Mouse (Mus musculus) retina, embryonic 14.5 days (tissue): ENCODE measurements at regions not wholly inside any gene's neighbourhood (a gene's known extent, or its start where the extent isn't known, plus 50 kb on each side); places are given as distances from the start of the nearest gene placed in this dataset.

Experiments
- DNase-seq: peaks from one replicate; pipeline ENCODE4 v3.0.0-alpha.2; 2015; ENCODE audit warnings: low spot score

- DNase-seq = no peak
Observed at GRCm38 (mm10) chr8:44656031-44656430, 279.2 kb upstream of the Fat1 start.

GRCm38 (mm10) chr8:44656470-44656869, 278.8 kb upstream of the Fat1 start:
- no peak for DNase-seq

- no peak for DNase-seq
Observed at GRCm38 (mm10) chr8:44661696-44662095, 273.6 kb upstream of the Fat1 start.

DNA sequence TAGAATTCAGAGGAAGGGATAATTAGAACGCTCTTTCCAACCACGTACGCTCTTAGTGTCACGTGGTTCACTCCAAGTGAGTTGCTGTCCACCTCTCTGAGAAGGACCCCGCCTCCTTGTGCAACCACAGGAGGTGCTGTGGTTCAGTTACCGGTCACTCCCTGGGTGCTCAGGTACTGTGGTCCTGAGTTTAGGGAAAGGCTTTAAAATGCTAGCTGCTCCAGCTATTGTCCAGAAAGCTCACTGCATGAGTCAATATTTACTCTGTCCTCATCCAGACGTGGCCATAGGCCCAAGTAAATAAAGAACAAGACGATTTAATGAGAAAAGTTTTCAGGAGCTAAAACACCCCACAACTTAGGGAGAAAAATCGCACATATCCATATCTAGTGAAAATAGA, 248.1 kb upstream of the Fat1 start:
- DNase-seq = no peak

- DNase-seq = no peak
Observed at GRCm38 (mm10) chr8:44689837-44690592, 245.2 kb upstream of the Fat1 start.

DNA sequence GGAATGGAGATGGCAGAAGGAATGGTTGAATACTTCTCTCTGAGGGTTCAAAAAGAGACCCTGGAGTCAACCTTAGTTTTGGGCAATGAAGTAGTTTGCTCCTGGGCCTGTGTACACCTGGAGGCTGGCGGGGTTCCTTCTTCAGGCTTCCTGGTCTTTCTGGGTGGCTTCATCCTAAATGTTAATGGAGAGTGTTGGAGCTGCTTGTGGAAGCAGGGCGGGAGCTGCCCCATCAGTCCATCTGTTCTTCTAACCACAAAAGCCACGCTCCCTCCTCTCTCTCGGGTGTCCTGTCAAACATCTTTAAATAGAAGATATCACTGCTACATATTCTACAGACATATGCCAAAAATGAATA, 244.7 kb upstream of the Fat1 start:
- no peak for DNase-seq

- DNase-seq = no peak
Observed at GRCm38 (mm10) chr8:44691140-44691539, 244.1 kb upstream of the Fat1 start.

DNA sequence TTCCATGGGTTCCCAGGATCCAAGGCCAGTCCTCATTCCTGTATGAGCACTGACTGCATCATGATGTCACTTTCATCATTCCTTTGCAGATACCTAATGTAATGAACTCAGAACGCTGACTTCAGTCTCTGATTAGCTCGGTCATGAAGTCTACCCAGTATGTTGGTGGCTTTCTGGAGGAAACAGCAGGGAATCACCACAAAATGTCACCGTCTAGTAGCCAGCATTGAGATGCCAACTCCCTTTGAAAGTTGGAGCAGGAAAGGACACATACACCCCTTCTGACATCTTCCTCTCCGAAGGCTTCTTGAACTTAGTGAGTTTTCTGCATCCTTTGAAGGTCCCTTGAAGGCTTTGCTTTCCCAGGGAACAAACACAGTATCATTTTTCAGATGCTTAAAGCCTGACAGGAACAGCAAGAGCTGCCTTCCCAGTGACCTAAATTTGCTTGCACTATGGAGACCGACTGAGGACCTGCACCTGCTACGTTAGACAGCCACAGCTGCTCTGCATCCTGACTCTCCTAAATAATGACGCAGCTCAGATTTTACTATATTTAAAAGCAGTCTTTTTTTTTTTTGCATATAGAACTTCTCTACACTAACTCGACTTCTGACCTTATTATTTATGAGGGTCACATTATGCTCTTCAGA, 243.1 kb upstream of the Fat1 start:
- DNase-seq = no peak

DNA sequence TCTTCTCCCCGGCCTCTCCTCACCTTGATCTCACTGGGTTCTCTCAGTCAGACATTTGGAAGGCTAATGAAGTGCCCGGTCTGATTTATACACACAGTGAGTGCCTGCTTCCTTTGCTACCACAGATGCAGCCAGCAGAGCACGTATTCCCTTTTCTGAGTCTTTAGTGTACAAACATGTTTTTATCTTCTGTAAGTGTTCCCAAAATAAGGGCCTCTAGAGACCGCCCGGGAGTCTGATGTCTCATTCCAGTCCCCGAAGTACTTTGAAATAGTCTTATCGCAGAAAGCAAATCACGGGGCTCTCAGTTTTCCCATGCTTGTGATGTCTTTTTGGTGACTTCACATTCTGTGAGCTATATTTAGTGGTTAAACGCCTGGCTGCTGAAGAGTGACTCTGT, 240.4 kb upstream of the Fat1 start:
- no peak for DNase-seq

DNA sequence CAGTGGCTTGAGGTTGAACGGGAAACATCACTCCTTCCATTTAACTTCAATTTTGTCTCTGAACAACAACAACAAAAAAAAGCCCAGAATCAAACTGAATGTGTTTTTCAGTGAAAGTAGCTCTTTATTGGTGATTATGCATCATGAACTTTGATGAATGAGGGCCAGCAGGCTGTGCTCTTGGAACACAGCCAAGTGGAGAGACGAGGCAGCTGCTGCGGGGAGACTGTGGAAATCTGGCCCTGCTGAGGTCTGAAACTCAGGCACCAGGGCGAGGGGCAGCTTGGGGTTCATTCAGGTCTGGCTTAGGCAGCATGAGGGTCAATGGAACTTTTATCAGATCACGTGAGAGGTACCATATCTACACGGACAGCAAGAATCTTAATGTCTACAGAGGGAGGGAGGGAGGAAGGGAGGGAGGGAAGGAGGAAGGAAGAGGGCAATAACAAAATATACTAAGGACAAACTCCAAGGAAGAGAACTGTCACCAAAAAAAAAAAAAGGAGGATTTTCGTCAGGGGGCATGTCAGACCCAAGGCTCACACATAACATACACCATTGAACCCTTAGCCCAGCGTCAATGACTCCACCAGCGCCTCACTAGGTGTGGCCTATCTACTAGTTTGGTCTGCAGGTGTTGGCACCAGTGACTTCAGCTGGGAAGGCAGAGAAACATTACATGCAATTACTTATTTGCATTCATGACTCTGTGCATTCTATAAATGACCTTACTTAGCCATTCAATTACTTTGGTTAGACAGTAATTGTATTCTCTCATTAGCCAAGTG, 239.0 kb upstream of the Fat1 start:
- DNase-seq = peak; percentile 59

DNA sequence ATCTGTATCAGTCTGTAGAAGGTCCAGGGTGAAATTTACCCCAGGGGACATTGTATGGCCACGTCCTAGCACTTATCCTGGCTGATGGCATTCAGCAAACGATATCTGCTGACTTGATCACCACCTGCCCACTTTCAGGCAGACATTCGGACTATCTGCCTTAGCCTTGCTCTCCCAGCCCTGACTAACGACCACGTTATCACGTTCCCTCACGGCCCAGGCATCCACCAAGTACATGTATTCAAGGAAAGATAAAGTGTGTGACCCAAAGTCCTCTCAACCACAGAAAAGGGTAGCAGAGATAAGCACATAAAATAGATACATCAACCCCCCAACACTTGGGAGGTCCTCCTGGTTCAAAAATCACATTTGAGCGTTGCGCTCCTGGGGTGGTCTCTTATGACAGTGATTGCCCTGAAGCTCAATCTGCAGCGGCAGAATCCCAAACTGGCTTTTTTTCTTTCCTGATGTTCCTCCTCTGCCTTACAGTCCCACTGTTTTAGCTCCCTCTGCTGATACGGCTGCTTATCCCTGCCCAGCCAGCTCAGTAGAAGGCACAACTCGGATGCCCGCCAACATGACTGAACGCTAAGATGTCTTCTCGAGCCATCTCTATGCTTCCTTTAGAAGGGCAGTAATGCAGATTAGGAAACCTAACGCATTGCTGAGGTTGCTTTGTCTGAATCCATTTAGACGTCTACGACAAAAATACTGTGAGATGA, 235.7 kb upstream of the Fat1 start:
- no peak for DNase-seq

DNA sequence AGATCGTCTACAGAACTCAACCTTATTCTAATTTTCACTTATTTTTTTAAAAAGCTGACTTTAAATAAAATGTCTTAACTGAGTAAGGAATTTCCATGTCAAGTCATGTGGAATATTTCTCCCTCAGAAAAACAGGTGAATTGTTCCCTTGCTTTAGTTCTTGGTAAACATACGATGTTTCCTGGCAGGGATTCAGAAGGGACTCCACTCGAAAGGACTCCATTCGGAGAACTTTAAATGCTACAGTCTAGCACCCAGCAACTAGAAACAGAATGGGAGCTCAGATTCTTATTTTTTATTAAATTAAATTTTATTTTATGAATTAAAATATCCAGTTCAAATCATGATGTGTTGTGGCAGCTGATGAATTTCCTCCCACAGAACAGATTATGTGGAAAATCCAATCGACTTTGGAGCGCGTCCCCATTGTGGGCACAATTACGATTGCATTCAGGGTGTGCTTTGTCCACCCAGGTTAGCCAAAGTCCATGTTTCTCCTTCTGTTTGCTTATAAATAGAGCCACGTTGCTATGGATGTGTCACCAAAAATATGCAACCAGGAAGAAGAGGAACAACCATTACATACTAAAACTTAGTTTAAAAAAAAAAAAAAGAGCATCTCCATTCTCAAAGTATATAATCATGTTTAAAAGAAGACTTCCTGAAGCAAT, 230.5 kb upstream of the Fat1 start:
- DNase-seq = no peak

- DNase-seq = no peak
Observed at GRCm38 (mm10) chr8:44708659-44709170, 226.5 kb upstream of the Fat1 start.

- no peak for DNase-seq
Observed at GRCm38 (mm10) chr8:44709171-44709940, 225.9 kb upstream of the Fat1 start.

DNA sequence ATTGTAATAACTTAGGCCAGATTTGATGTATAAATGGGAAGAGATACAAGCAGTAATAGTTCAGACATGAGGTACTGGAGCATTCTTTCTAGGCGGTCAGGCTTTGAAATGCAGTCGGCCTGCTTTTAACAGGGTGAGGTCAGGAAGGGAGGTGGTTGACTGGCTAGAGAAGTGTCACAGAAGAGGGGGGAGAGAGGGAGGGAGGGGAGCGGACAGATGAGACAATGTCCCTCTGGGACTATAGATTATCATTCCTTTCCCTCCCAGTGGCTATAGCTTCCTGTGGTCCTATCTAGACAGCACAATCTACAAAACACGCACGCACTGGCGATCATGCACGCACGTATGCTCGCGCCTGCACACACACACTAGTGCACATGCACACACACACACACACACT, 200.7 kb upstream of the Fat1 start:
- DNase-seq = no peak

GRCm38 (mm10) chr8:44735801-44736200, 199.4 kb upstream of the Fat1 start:
- no peak for DNase-seq

GRCm38 (mm10) chr8:44743353-44743752, 191.9 kb upstream of the Fat1 start:
- DNase-seq = no peak

GRCm38 (mm10) chr8:44744991-44745658, 190.1 kb upstream of the Fat1 start:
- DNase-seq = peak; percentile 18

DNA sequence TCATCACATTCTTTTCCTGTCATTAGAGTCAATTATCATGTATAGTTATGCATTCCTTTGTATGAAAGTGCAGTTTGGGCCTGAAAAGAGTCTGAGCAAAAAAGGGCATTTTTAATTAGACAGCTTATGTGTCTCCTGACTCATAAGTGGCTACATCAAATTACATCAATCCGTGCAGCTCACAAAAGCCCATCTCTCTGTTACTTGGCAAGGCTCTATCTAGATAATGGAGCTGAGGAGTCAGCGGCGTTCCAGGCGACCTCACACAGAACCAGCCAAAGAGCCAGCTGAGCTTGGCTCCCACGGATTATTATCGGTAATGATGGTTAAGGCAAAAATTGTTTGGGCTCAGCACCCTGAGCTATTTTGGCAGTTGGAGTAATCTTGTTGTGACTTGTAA, 176.5 kb upstream of the Fat1 start:
- peak; percentile 46 for DNase-seq

DNA sequence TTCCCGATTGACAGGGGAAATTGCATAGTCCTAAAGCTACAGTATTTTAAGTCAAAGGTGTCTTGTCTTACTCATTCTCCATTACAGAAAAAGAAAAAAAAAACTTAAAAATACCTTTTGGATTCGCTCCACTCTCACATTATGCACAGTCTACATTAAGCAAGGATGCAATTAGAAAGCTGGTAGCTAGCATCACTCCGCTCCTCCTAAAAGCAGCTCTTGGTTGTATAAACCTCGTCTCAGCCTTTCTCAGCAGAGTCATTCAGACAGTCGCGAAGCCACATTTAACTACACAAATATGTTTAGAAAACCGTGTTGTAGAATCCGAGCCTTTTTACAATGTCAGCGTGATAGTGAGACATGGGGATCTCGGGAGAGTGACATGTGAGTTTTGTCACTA, 172.5 kb upstream of the Fat1 start:
- no peak for DNase-seq
